ENCODE assay signal across 23 mouse cellular contexts in the genomic region with DNA sequence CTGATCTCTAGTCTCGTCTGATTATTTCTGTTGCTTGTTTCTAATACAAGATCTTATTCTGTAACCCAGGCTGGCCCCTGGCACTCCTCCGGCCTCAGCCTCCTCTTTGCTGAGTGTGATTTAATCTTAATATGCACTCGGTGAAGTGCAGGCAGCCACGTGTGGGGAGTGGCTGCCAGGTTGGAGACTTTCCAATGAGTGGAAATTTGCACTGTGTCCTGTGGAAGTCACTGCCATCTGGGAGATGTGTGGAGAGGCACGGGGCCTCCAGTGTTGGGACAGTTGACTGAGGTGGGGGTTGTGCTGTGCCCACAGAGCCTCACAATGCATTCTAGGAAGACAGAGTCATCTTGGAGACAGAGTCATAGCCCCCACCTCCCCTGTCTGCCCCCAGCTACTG. TPM values are rescaled to one million over a fixed set of nuclear protein-coding genes. Genes with fewer than 3 reads are reported as not detected.
"Had no signal": no experiment of that assay in that cellular context is flagged by ENCODE, and none has a peak within 500 bp of the region (broad histone marks: within the 10 kb centered on the region; RNA-seq: fewer than 3 reads in every experiment).

No protein-coding gene starts in this region.

- DNase-seq: kidney, postnatal 14 days; kidney, postnatal 4 days; liver; lung, adult 18-20 months; lung, postnatal 10 days; lung, postnatal 36 days; retina, postnatal 1 day; right cerebral cortex, postnatal 25 days; spleen, adult 18-20 months; thymus, adult 2 months; thymus, postnatal 14 days; thymus, postnatal 4 days had no signal

- H3K27me3 ChIP-seq: lung, embryonic 15.5 days; midbrain, embryonic 13.5 days; neural tube, embryonic 13.5 days had no signal

- H3K4me1 ChIP-seq: liver, embryonic 12.5 days; liver, embryonic 15.5 days; lung, embryonic 15.5 days; midbrain, embryonic 13.5 days had no signal

- H3K9ac ChIP-seq: limb, embryonic 13.5 days; liver, embryonic 12.5 days; liver, embryonic 15.5 days; lung, embryonic 15.5 days; midbrain, embryonic 13.5 days; neural tube, embryonic 13.5 days had no signal

- ATAC-seq: liver, embryonic 12.5 days; midbrain, embryonic 13.5 days; midbrain, embryonic 16.5 days had no signal

- H3K27ac ChIP-seq: limb, embryonic 10.5 days; limb, embryonic 13.5 days; liver, embryonic 12.5 days; liver, embryonic 15.5 days; lung, embryonic 15.5 days; midbrain, embryonic 10.5 days; midbrain, embryonic 13.5 days; neural tube, embryonic 13.5 days had no signal

- H3K9me3 ChIP-seq: limb, embryonic 10.5 days; limb, embryonic 13.5 days; liver, embryonic 12.5 days; liver, embryonic 15.5 days; lung, embryonic 15.5 days; megakaryocyte, embryonic 14.5 days; midbrain, embryonic 10.5 days; midbrain, embryonic 13.5 days; neural tube, embryonic 13.5 days had no signal

- H3K36me3 ChIP-seq: limb, embryonic 10.5 days; limb, embryonic 13.5 days; liver, embryonic 12.5 days; liver, embryonic 15.5 days; lung, embryonic 15.5 days; midbrain, embryonic 10.5 days had no signal

- H3K4me3 ChIP-seq: limb, embryonic 10.5 days; limb, embryonic 13.5 days; liver, embryonic 12.5 days; liver, embryonic 15.5 days; lung, embryonic 15.5 days; megakaryocyte, embryonic 14.5 days; midbrain, embryonic 10.5 days; midbrain, embryonic 13.5 days; myocyte; neural tube, embryonic 13.5 days had no signal

- H3K4me2 ChIP-seq: limb, embryonic 13.5 days; liver, embryonic 12.5 days; liver, embryonic 15.5 days; lung, embryonic 15.5 days; midbrain, embryonic 13.5 days; neural tube, embryonic 13.5 days had no signal

RNA-seq across cellular contexts. Expression of gene Jph3, which starts 53.1 kb away (rescaled TPM):
- polyA plus RNA-seq: myocyte had no signal
